Mouse (Mus musculus) limb, embryonic 11.5 days (tissue): Measurements from ENCODE around the gene Rhox13. TPM values are rescaled to one million over a fixed set of nuclear protein-coding genes. Genes with fewer than 3 reads are reported as not detected.

Experiments used
- ATAC-seq: fragments of 200-750 bp; cut with Nextera tagmentation; 2 replicates; pipeline ENCODE4 v1.8.0; 2017; ENCODE audit warnings: low read depth; ENCODE audit not compliant: insufficient number of reproducible peaks, low FRiP score, low TSS enrichment
- DNase-seq: peaks from one replicate; pipeline ENCODE4 v3.0.0-alpha.2; 2015; ENCODE audit warnings: low spot score
- H3K27ac ChIP-seq: fragments of 300-500 bp; sonication (generic); replicated peaks from 2 replicates; pipeline ENCODE4 v1.5.1; 2014; ENCODE audit warnings: low read depth, mild to moderate bottlenecking, low read length
- H3K27me3 ChIP-seq: fragments of 300-500 bp; sonication (generic); 2 replicates; pipeline ENCODE4 v1.6.1; 2014; ENCODE audit warnings: mild to moderate bottlenecking, low read length, mixed read lengths; ENCODE audit not compliant: control insufficient read depth, insufficient read depth
- H3K36me3 ChIP-seq: fragments of 300-500 bp; sonication (generic); 2 replicates; pipeline ENCODE4 v1.6.1; 2014; ENCODE audit warnings: mild to moderate bottlenecking, low read length, moderate library complexity, mixed read lengths; ENCODE audit not compliant: control insufficient read depth, insufficient read depth
- H3K4me1 ChIP-seq: fragments of 300-500 bp; sonication (generic); 2 replicates; pipeline ENCODE4 v1.6.1; 2014; ENCODE audit warnings: low read length, mixed read lengths; ENCODE audit not compliant: control insufficient read depth, insufficient read depth
- H3K4me2 ChIP-seq: fragments of 300-500 bp; sonication (generic); 2 replicates; pipeline ENCODE4 v1.6.1; 2014; ENCODE audit warnings: low read depth, mild to moderate bottlenecking, moderate library complexity; ENCODE audit not compliant: severe bottlenecking
- H3K4me3 ChIP-seq: fragments of 300-500 bp; sonication (generic); 2 replicates; pipeline ENCODE4 v1.5.1; 2014; ENCODE audit warnings: low read depth, low read length
- H3K9ac ChIP-seq: fragments of 300-500 bp; sonication (generic); 2 replicates; pipeline ENCODE4 v1.6.1; 2014; ENCODE audit warnings: mild to moderate bottlenecking, low read length
- H3K9me3 ChIP-seq: fragments of 300-500 bp; sonication (generic); 2 replicates; pipeline ENCODE4 v1.6.1; 2016; ENCODE audit warnings: low read length; ENCODE audit not compliant: control insufficient read depth
- WGBS: fragments of 180-500 bp; shearing (Covaris S2); extraction: QIAGEN DNeasy Blood & Tissue Kit; methylation state at CpG from one replicate; pipeline ENCODE4 v1.1.7; 2014; 5-methylcytosine and 5-hydroxymethylcytosine counted together
- polyA plus RNA-seq: library from polyadenylated mRNA; unstranded; fragments of >200 nt; fragmentation: Nextera tagmentation; extraction: Ambion mirVana; gene quantifications from 2 replicates; pipeline ENCODE4 v1.2.1, GENCODE M21; 2014

Rhox13 gene
- polyA plus RNA-seq: not detected in 2 replicates

DNA sequence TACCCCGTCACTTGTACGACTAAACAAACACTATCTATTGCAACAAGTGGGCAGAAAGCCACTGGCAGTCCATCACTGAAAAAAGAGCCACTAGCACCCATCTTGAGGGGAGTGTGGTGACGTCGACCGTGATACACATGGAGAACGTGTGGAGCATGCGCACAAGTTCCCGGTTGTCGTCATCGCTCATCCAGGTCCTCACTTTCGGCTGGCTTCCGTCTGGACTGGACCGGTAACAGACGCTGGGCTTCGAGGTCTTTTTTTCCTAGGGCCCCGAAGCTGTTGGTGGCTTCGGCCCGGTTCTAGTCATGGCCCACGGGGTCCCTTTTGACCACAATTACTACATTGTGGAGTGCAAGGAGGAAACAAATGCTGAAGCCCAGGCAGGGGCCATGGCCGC lies at the start of gene Rhox13:
Gene Rhox13 (plus strand): TSS at position 238 of the 400 bp plus-strand sequence.
- no peaks in the 10 kb centered on the region for H3K9me3 ChIP-seq
- DNase-seq (no peak), ATAC-seq (no peak)
- no peaks in the 10 kb centered on the region for H3K4me1 ChIP-seq
- no peak within 1 kb of the TSS for H3K4me2 ChIP-seq
- WGBS: 94% methylated on average over 20 of the region's 20 CpGs
- no peak within 1 kb of the TSS for H3K9ac ChIP-seq
- H3K36me3 ChIP-seq: no peaks in the 10 kb centered on the region
- no peak within 1 kb of the TSS for H3K27ac ChIP-seq
- no peaks in the 10 kb centered on the region for H3K27me3 ChIP-seq
- H3K4me3 ChIP-seq: no peak within 1 kb of the TSS

DNA sequence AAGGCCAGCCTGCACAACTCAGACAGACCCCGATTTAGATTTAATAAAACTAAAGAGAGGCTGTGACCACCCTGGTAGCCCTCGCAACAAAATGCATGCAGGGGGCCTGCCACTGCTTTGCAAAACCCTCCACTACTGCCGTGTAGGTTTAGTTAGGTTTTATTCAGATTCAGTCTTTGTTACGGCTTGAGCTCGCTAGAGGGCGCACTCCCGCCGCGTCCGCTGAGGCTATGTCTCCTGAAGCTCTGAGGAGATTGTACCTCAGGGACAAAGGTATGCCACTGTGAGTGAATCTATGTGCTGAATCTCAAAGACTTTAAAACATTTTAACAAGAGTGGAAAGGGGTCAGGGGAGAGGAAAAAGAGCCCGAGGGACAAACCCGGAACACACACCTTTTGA lies 36.8 kb upstream of the Rhox13 start:
- no peak overlapping the region for H3K4me3 ChIP-seq
- H3K9me3 ChIP-seq: no peaks in the 10 kb centered on the region
- WGBS: 16% methylated on average over 12 of the region's 12 CpGs
- no peaks in the 10 kb centered on the region for H3K27me3 ChIP-seq
- H3K9ac ChIP-seq: no peak overlapping the region
- no peaks in the 10 kb centered on the region for H3K4me1 ChIP-seq
- H3K27ac ChIP-seq: no peak overlapping the region
- DNase-seq (peak; percentile 52), ATAC-seq (no peak)
- H3K4me2 ChIP-seq: no peak overlapping the region
- no peaks in the 10 kb centered on the region for H3K36me3 ChIP-seq

DNA sequence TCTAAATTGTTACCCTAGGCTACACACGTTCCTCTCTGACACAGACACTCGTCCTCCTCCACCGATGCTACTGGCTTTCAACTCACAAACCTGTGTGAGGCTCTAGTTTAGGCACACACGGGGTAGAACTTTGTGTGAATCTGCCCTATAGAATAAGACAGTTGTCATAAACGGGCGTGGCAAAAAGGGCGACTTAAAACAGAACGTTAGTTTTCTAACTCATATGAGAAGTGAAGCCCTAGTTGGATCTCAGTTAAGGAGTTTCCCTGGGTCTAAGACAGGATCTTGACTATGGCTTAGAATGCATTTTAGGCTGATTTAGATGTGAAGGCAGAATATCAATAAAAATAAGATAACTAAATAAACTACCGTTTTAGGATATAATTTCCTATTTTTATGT lies 36.0 kb upstream of the Rhox13 start, which contains the start of gene Rhox11:
Gene Rhox11 (minus strand): TSS at position 101 of the 400 bp plus-strand sequence.
- H3K9ac ChIP-seq: no peak within 1 kb of the TSS
- H3K4me1 ChIP-seq: no peaks in the 10 kb centered on the region
- H3K4me3 ChIP-seq: no peak within 1 kb of the TSS
- no peaks in the 10 kb centered on the region for H3K27me3 ChIP-seq
- H3K36me3 ChIP-seq: no peaks in the 10 kb centered on the region
- H3K4me2 ChIP-seq: no peak within 1 kb of the TSS
- ATAC-seq: no peak
- 93% methylated on average over 9 of the region's 9 CpGs for WGBS
- H3K9me3 ChIP-seq: no peaks in the 10 kb centered on the region
- H3K27ac ChIP-seq: no peak within 1 kb of the TSS
- DNase-seq: no peak

DNA sequence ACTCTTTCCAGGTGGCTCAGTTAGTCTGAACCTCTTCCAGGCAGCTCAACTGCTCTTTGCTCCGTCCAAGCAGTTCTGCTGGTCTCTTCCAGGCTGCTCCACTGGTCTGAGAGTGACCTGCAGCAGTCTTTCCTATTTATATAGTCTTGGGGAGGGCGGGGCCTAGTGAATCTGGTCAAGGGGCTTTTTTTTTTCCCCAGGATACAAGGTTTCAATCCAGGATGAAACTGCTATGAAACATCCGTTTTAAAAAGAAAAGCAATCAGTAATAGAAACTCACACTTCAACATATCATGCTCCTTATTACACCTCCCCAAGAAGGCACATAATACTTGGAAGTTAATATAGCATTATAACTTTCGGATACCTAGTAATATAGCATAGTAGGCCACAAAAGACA lies 10.2 kb upstream of the Rhox13 start, which contains the start of gene Rhox12:
Gene Rhox12 (minus strand): TSS at position 101 of the 400 bp plus-strand sequence.
- Histone ChIP-seq H3K4me1 (no peaks in the 10 kb centered on the region), H3K27ac (no peak within 1 kb of the TSS), H3K9ac (no peak within 1 kb of the TSS), H3K9me3 (no peaks in the 10 kb centered on the region), H3K36me3 (no peaks in the 10 kb centered on the region), H3K4me2 (no peak within 1 kb of the TSS), H3K4me3 (no peak within 1 kb of the TSS), H3K27me3 (no peaks in the 10 kb centered on the region)
- 76% methylated on average over 4 of the region's 4 CpGs for WGBS
- ATAC-seq (no peak), DNase-seq (no peak)

DNA sequence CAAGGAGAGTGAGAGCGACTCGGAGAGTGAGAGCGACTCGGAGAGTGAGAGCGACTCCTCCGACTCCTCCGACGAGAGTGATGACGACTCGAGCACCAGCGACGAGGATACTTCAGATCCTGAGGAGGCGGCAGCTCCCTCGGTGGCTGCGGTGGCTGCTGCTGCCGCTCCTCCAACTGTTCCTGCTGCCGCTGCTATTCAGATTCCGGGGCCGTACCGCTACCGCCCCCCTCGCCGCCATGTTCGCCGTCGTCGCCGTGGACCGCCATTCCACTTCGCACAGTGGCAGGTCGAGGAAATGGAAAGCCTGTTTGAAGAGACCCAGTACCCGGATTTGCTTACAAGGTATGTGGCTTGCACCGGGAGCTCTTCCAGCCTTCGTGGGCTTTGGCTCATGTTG lies 459 bp downstream of the Rhox13 start:
- no peaks in the 10 kb centered on the region for H3K36me3 ChIP-seq
- no peak for ATAC-seq
- H3K4me2 ChIP-seq: no peak overlapping the region
- no peak overlapping the region for H3K9ac ChIP-seq
- no peaks in the 10 kb centered on the region for H3K9me3 ChIP-seq
- no peaks in the 10 kb centered on the region for H3K27me3 ChIP-seq
- whole genome bisulfite sequencing: 87% methylated on average over 34 of the region's 34 CpGs
- H3K4me1 ChIP-seq: no peaks in the 10 kb centered on the region
- H3K4me3 ChIP-seq: no peak overlapping the region
- no peak for DNase-seq
- H3K27ac ChIP-seq: no peak overlapping the region

DNA sequence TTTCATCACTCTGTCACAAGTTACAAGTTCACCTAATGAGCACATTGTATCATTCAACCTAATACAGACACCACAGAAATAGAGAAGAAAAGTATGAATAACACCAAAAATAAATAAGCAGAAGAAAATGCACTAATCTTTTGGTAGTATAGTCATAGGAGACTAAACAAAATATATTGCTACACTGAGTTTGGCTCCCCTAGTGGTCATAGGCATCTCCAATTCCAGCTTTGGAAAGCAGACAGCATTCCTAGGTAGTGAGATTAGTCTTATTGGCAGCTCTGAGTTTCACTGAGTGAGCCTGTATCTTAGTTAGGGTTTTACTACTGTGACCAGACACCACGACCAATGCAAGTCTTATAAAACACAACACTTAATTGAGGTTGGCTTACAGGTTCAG lies 38.1 kb downstream of the Rhox13 start:
- no peak overlapping the region for H3K4me2 ChIP-seq
- ATAC-seq (no peak), DNase-seq (no peak)
- no peak overlapping the region for H3K9ac ChIP-seq
- no peaks in the 10 kb centered on the region for H3K9me3 ChIP-seq
- no peak overlapping the region for H3K27ac ChIP-seq
- no peaks in the 10 kb centered on the region for H3K36me3 ChIP-seq
- no peak overlapping the region for H3K4me3 ChIP-seq
- 56% methylated on average over 1 of the region's 1 CpGs for WGBS
- no peaks in the 10 kb centered on the region for H3K27me3 ChIP-seq
- H3K4me1 ChIP-seq: no peaks in the 10 kb centered on the region

DNA sequence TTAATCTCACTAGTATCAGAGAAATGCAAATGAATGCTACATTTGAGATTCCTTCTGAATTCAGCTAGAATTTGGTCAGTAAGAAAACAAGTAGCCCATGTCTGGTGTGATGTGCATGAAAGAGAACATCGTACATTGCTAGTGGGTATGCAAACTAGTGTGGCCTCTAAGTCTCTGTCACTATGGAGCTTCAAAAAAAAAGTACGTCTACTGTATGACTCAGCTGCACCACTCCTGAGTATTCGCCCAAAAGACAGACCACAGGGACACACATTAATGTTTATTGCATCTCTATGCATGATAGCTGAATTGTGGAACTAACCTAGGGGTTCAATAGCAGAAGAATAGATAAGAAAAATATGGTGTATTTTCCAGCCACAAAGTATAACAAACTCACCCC lies 44.3 kb downstream of the Rhox13 start:
- no peak overlapping the region for H3K4me2 ChIP-seq
- no peak overlapping the region for H3K9ac ChIP-seq
- 92% methylated on average over 3 of the region's 3 CpGs for WGBS
- no peak overlapping the region for H3K27ac ChIP-seq
- no peaks in the 10 kb centered on the region for H3K27me3 ChIP-seq
- no peaks in the 10 kb centered on the region for H3K36me3 ChIP-seq
- ATAC-seq: no peak
- H3K4me1 ChIP-seq: no peaks in the 10 kb centered on the region
- no peak overlapping the region for H3K4me3 ChIP-seq
- no peak for DNase-seq
- H3K9me3 ChIP-seq: no peaks in the 10 kb centered on the region

DNA sequence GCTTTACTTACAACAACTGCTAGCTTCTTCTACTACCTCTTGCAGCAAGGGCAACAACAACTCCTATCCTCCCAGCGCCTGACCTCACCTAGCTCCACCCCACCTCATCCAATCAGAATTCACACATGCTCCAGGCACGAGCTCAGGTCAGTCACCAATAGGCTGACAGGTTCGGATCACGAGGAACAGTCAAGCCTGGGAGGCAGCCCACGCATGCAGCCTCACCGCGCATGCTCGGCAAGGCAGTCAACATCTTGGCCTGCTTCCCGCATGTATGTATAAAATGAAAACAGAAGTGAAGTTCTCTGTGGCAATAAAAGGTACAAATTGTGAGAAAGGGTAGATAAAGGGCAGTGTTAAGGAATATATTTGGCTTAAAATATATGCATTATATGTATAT lies 45.0 kb downstream of the Rhox13 start:
- Histone ChIP-seq H3K36me3 (no peaks in the 10 kb centered on the region), H3K4me2 (no peak overlapping the region), H3K27ac (no peak overlapping the region), H3K27me3 (no peaks in the 10 kb centered on the region), H3K9ac (no peak overlapping the region), H3K4me1 (no peaks in the 10 kb centered on the region), H3K4me3 (no peak overlapping the region), H3K9me3 (no peaks in the 10 kb centered on the region)
- WGBS: 80% methylated on average over 9 of the region's 9 CpGs
- DNase-seq: no peak
- no peak for ATAC-seq

DNA sequence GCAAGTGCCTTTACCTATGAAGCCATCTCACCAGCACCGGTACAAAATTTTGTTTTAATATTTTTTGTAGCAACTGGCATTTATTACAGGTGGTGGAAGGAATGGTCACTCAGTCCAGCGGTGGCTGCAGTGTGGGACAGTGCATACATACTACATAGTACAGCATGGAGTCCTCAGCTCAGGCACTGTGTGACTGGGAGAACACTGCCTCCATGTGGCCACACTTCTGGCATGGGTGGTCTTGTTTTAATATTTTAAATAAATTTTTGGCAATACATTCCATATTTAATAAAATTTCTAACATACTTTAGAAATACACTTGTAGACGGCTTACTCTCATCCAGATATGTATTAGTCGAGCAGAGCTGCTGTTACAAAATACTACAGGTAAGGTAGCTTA lies 45.6 kb downstream of the Rhox13 start:
- DNase-seq: no peak
- no peak for ATAC-seq
- H3K4me3 ChIP-seq: no peak overlapping the region
- H3K27me3 ChIP-seq: no peaks in the 10 kb centered on the region
- no peak overlapping the region for H3K27ac ChIP-seq
- H3K9ac ChIP-seq: no peak overlapping the region
- WGBS: 76% methylated on average over 4 of the region's 4 CpGs
- H3K9me3 ChIP-seq: no peaks in the 10 kb centered on the region
- no peaks in the 10 kb centered on the region for H3K4me1 ChIP-seq
- no peak overlapping the region for H3K4me2 ChIP-seq
- H3K36me3 ChIP-seq: no peaks in the 10 kb centered on the region
